Mouse (Mus musculus): ENCODE measurements around the gene Aven. TPM values are rescaled to one million over a fixed set of nuclear protein-coding genes. Genes with fewer than 3 reads are reported as not detected.

Gene Aven
- total RNA-seq, 2 experiments from 2014 or later: 16.3 to 20.3 TPM

DNA sequence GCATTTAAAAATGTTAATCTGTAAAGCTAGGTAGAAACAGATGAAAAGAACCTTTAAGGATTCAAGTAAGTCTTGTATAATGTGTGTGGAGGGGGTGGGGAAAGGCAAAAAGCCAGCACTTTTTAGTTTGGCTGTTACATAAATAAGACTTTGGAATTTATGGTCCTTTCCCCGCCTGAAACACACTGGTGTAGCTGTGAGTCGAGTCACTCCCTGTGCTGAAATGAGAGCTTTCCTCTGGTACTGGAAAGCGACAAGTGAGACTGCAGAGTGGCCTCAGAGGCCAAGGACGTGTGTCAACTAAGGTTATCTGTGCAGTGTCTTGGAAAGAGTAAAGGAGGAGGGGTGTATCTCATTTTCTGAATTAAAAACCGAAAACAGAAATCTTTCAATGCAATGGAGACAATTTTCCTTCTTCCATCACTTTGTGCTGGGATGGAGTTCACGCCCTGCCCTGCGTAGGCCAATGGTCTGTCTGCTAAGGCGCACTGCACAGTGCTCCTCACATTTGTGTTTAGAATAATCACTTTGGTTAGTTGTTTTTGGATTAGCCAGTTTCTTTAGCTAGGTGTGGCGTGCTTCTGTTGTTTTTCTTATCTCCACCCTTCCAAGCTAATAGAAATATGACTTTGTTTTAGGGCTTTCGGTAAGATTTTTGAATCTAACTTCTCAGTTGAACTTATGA is 40.2 kb downstream of the Aven start:
- intact Hi-C loops (cut with DNase I): no loop called here
- no peak for DNase-seq

DNA sequence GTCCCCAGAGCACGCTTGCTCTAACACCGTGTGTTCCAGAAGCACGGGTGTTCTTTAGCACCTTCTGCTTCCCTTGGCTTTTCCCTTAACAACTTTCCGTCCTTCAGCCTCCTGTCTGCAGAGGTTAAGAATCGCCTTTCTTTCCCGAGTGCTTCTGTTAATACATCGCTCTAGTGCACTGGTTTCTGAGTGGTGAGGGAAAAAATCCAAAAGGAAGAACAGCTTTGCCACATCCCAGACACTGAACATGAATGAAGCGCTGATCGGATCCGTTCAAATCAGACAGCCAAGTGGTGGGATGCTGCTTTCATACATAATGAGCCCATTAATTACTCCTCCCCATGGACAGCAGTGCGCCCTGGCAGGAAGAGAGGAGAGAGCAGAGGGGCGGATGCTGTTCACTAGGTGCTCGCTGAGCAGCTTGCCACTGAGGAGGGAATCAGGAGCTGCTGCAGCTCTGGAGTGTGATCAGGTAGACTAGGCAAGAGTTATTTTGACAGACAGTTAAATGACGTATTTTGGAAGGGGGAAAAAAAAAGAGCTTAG is 42.0 kb downstream of the Aven start:
- no peak for DNase-seq
- intact Hi-C loops (cut with DNase I): no loop called here

DNA sequence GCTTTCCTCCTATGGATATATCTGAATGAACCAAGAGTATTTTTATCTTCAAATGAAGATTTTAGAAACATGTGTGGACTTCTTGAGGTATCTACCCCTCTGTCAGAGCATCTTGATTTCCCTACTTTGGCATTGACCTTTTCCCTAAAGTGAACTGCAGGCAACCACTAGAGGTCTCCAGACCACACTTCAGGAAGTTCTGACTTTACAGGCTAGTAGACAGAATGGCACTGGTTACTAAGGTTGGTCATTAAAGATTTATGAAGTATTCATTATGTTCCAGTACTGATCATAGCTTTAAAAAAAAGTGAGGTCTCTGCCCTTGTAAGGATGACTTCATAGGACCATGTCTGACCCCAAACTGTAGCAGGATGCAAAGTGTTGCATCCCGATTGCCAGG is 46.0 kb downstream of the Aven start:
- DNase-seq: no peak
- intact Hi-C loops (cut with DNase I): no loop called here

DNA sequence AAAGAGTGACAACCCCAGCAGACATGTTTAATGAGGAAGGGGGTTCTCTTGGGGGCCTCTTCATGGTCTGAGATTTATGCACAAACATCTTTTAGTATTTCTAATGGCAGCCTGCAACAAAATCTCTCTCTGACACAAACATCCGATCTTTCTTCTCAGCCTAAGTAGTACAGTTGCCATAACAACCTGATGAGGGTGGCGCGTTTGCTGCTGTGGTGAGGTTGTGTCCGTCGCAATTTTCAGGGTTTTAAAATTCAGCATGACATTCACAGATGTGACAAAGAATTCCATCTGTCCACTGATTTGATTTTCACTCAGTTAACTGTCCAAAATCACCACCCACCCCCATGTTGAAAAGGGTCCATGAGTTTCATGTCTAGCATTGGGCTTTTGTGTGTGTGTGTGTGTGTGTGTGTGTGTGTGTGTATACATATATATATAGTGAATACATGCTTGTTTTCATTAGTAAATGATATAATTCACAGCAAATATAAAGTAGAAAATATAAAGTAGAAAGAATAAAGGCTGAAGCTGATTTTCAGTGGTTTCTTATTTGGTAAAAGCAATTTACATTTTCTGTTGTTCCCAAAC is 49.0 kb downstream of the Aven start:
- intact Hi-C loops (cut with DNase I): no loop called here
- DNase-seq: no peak

DNA sequence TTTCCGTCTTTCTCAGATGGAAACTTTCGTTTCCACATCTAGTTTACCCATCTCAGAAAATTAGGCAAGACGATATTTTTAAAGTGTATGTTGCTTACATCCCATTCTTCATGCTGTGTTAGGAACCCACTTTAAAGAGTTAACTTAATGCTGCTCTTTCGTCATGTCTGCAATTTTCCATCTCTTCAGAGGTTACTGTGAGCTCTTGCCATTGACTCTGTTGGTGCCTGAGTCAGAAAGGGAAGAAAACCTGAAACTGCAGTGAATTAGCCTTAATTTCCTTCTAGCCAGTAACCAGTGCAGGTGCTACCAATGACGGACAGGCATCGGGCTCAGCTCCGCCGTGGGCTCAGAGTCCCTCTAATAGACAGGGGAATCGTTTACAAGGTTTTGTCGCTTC is 63.8 kb downstream of the Aven start:
- DNase-seq: no peak
- intact Hi-C loops (cut with DNase I): no loop called here

DNA sequence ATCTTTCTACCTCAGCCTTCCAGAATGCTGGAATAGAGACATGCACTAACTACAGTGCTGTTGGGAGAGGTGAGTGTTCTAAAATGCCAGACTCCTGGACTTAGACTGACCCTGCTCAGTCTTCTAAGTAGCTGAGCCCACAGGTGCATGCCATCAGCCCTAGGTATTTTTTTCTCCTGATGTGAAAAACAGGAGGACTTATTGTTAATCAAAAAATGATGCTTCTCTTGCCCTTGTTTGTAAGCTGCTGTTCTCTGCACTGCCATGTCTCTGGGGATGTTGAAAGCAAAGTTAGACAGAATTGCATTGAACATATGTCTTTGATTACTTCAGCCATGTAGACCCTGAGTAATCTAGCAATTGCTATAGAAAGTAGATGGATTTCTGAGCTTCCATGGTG is 64.7 kb downstream of the Aven start:
- intact Hi-C loops (cut with DNase I): no loop called here
- DNase-seq: no peak

DNA sequence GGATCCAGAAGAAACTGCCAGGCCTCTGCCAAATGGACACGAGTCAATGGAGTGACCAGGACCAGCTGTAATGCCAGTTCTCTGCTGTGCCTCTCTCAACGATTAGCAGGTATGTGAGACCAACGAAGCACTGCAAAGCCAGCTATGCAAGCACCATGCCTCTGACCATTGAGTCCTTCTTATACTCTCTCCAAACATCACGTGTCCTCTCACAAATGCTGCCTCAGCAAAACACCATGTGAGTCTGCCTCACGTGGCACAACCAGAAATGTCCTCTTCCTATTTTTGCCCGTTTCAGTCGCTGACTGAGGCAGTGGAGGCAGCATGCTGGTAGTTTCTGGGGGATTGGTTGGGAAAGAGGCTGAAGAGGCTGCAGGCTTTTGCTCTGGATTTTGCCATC is 68.8 kb downstream of the Aven start:
- no peak for DNase-seq
- intact Hi-C loops (cut with DNase I): no loop called here

DNA sequence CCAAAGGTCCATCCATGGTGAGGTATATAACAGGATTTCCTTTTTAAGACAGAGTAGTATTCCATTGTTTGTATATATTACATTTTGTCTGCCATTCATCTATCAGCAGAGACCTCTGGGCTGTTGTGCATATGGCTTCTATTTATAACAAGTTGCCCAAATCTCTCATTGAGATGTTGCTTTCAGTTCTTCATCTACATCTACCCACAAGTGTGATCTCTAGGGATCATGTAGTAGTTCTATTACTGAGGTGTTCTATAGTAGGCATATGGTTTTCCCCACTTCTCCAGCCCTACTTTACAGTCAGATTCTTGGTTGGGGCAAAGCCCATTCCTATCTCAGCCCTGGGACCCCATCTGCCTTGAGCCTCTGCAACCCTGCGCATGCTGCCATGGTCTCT is 72.3 kb downstream of the Aven start:
- no peak for DNase-seq

DNA sequence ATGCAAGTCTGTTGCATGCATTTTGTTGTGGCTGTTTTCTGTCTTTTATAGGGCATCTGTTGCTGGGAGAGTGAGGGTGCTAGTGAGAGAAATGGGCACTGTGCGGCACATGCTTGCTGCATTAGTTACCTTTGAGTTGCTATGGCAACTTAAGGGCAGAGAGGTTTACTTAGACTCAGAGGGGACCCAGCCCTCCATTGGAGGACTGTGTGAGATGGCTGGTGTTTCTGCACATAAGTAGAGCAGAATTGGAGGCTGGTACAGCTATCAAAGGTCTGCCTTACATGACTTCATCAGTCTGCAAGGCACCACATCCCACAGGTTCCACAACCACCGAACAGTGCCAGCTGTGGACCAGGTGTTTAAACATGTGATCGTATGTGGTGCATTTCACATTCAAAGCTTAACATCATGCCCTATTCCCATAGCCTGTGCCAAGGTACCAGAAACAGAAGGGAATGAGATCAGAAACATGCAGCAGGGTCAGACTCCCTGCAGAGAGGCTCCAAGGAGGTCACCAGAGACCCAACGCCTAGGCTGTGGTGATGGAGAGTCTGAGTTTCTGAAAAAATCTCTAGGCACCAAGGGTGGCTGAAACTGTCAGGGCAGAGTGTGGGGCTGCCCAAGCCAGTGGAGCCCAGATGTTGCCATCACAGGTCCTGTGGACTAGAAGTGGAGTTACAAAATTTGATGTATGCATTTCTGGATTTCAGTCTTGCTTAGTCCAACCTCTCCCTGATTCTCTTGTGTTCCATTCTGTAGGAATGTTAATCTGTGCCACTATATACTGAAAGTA is 73.7 kb downstream of the Aven start:
- intact Hi-C loops (cut with DNase I): no loop called here
- DNase-seq: no peak

More for the DNA sequence above, 72.3 kb downstream of the Aven start:
- intact Hi-C loops (cut with DNase I): no loop called here

DNA sequence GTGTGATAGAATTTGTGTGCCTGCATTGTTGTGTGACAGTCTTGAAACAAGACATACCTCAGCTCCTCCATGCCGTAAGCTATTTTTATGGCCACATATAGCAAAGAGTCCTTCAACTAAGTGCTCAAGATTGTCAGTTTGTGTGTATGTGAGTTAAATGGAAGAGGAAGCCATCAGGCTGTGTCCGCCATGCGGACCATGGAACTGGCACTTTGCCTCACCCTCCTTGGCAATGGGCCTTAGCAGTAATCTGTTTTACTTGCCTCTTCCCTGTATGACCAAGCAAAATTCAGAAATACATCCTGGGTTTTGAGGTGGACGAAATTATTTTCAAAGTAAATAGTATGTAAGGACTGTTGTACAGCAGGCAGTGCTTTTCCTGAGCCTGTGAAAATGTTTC is 75.0 kb downstream of the Aven start:
- DNase-seq: no peak
- intact Hi-C loops (cut with DNase I): no loop called here

DNA sequence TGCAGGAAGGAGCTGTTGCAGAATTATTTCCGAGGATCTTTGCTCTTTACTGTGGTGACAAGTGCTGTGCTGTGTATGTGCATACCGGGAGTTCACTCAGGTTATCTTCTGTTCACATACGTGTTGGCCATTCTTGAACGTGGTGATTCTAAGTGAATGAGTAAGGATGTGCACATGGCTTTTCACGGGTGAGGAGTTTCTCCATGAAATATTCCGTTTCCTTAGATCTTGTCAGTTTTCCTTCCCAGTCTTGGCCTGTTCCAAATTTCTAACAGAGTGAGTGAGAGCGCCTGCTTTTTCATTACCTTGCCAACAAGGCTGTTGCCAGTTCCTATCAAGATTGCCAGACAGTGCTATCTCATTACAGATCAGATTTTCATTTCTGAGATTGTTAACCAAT is 98.2 kb downstream of the Aven start:
- no peak for DNase-seq
- intact Hi-C loops (cut with DNase I): loop anchor here (5.0 kb wide), 1 partner anchor 1279 kb away; the partner anchor contains the start of gene Olfr1280

DNA sequence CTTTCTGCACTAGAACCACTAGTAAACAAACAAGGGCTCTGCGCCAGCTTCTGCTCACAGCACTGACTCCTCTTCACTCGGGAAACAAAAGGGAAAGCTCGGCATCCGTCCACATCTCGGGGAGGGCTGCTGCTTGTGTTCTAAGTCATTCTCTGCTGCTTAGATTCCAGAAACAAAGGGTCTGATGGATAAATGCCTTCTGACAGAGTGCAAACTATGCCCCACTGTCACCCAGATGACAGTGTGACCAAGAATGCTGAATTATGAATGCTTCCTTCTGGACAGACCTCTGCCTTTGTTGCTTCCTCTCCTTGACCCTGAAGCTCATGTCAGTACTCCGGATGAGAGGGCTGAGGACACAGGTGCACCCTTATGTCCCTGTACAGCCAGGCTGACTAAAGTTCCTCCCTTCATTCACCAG is 98.7 kb downstream of the Aven start:
- DNase-seq: peak in 1 of 2 experiments; percentile 13
- intact Hi-C loops (cut with DNase I): loop anchor here (5.0 kb wide), 1 partner anchor 1279 kb away; the partner anchor contains the start of gene Olfr1280

DNA sequence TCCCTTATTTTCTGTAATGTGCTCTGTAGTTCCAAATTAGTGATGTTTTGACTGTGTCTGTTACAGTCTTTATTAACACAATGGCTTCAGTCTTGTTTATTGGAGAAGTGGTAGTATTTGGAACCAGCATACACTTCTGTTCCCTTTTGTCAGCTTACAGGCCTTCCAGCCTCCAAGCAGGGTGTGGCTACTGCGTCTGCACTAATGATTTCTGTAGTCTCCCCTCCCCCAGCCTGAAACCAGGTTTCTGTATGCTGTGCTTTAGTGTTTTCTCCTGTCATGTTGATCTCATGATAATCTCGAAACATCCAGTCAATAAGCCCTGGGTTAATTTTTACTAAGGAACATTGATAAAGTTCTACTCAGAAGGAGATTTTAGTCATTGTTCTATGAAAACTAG is 100.6 kb downstream of the Aven start:
- DNase-seq: no peak
- intact Hi-C loops (cut with DNase I): loop anchor here (5.0 kb wide), 1 partner anchor 1281 kb away; the partner anchor contains the start of gene Olfr1280

DNA sequence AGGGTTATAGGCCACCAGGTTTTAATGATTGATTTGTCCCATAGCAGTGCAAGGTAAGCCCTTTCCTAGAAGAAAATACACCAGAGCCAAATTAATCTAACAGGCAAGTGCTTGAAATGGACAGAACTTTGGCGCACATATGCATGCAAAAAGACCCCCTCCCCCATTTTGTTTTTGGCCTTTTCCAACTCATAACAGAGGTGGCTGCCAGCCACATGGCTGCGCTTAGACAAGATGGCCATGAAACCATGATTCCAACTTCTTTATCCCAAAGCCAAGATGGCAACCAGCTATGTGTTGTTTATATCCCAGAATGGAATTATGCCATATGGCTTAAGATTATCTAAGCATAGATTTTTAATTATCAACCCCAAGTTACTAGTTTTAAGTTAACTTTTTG is 101.0 kb downstream of the Aven start:
- intact Hi-C loops (cut with DNase I): loop anchor here (5.0 kb wide), 1 partner anchor 1281 kb away; the partner anchor contains the start of gene Olfr1280
- DNase-seq: no peak

DNA sequence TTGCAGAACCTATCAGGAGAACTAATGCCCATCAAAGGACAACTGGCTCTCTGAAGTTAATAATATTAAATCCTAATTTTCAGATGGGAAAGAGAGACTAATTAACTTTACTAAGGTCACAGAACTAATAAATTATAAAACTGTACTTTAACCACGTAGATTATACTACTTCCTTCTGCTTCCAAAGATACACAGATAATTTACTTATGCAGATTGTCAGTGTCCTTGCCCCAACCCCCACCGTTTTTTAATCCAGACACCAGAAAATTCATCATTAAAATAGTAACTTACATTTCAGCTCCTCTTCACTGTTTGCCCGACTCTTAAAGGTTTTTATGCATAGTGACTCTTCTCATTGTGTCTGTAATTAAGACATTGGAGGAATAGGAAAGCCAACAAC is 103.0 kb downstream of the Aven start:
- no peak for DNase-seq
- intact Hi-C loops (cut with DNase I): no loop called here

DNA sequence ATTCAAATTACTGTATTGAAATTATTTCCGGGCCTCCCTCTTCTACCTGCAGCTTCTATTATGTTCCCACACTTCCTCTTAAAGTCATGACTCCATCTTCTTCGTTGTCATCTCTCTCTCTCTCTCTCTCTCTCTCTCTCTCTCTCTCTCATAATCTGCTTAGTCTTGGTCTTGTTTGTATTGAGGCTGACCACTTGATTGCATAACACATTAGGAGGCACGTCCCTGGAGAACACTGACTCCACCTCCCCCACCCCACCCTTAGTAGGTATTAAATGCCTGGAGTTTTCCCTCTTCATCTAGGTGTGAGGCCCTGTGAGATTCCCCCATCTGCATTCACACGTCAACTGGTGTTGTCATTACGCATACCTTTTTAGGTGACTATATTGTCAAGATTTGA is 103.7 kb downstream of the Aven start:
- DNase-seq: no peak
- intact Hi-C loops (cut with DNase I): no loop called here

DNA sequence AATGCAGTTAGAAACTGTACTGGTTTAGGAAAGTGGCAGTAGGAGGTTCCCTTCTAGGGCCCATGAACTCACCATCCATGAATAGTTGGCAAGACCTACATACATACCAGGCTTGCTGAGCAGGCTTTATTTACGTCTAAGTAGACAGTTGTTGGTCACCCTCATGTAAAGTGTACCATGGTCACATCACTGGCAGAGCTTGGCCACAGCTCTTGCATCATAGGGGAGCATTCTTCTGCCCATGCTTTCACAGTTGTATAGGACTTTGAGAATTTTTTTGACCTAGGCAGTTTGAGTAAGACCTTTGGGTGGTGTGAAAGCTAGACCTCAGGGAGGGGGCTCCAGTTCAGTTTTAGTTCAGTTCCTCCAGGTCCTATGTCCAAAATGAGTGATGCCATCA is 104.3 kb downstream of the Aven start:
- intact Hi-C loops (cut with DNase I): no loop called here
- DNase-seq: no peak

DNA sequence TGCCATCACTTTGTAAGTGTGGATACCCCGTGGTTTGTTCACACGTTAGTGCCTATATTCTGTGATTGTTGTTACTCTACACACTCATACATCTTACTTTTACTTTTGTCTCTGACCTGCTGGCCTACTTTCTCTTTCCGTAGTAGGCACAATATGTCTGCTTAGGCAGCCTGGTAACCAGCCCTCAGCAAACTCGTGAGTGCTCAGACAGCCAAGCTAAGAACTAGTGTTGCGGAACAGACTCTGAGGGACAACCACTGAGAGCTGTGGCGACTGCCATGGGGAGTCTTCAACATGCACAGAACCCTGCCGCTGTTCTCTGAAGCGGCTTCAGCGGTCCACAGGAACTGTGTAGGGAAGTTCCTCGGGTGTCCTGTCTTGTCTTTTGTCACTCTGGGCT is 107.5 kb downstream of the Aven start:
- intact Hi-C loops (cut with DNase I): no loop called here
- no peak for DNase-seq

DNA sequence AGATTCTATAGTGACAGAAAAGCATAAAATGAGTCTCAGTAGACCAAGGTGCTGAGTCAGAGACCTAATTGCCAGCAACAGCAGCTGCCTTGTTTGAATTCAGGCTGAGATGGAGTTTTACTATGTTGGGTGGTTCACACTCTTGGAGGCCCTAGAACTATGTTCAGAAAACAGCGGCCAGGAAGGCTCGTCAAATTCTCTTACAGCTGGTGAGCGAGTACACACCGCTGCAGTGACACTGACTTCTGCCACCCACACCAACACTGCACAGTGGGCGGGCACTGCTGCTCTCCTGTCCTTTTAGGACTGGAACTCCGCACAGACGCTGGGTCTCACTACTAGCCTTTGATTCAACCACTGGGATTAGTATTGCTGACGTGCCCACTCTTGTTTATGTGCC is 109.7 kb downstream of the Aven start:
- DNase-seq: no peak
- intact Hi-C loops (cut with DNase I): no loop called here

DNA sequence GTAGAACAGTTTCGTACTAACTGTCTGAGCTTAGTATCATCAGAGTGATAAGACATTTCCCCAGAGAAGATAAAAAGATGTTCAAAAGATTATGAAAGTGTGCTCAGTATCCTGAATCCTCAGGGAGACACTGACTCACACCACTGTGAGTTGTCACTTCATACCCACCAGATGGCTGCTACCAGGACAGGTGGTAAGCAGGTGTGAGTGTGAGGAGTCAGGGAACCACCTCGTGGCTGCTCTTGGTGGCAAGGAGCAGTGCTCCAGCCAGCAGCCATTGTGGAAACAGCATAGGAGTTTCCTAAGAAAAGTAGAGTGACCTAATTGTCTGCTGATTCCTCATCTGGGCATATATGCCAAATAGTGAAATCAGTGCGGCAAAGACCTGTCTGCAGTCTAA is 113.8 kb downstream of the Aven start:
- DNase-seq: no peak
- intact Hi-C loops (cut with DNase I): no loop called here

DNA sequence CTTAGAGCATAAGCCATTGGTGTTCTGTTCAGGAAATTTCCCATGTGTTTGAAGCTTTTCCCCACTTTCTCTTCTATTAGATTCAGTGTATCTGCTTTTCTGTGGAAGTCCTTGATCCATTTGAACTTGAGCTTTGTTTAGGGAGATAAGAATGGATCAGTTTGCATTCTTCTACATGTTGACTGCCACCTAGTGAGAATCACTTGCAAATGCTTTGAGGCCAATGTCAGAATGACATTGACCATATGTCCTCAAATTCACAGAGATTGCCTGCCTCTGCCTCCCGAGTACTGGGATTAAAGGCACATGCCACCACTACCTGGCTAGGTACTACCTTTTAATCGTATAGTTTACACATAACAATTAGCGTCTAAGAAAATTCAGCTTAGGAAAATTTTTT is 119.9 kb downstream of the Aven start:
- no peak for DNase-seq
- intact Hi-C loops (cut with DNase I): no loop called here
